Mouse (Mus musculus) spleen, postnatal 14 days (tissue): Measurements from ENCODE around the gene Pth2.

Experiments used
- DNase-seq, 2 experiments: peaks; one replicate each; pipeline ENCODE4 v3.0.0; 2021 to 2022; ENCODE audit warnings: low spot score in 2 of 2

Pth2 gene

GRCm38 (mm10) chr7:45153586-45153985 is 27.2 kb upstream of the Pth2 start:
- no peak for DNase-seq

- DNase-seq = peak; percentile 93 to 95
These were observed 26.5 kb upstream of the Pth2 start, which contains the start of the genes Pih1d1 and Aldh16a1 for GRCm38 (mm10) chr7:45154096-45154992. Gene Pih1d1 (plus strand): TSS chr7:45154303. Gene Aldh16a1 (minus strand): TSS chr7:45154584.

DNA sequence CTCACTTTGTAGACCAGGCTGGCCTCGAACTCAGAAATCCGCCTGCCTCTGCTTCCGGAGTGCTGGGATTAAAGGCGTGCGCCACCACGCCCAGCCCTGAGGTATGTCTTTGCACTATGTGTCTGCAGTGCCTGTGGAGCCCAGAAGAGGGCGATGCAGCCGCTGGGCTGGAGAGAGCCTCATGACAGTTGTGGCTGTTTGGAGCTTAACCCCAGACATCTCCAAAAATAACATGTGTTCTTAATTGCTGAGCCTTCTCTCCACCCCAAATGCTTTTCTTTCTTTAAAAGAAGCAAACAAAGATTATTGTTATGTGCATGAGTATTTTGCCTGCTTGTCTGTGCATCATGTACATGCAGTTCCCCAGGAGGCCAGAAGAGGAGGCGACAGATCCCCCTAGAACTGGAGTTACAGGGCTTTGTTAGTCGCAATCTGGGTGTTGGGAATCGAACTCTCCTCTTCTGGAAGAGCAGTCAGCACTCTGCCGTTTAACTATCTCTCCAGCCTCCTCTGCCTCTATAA is 25.7 kb upstream of the Pth2 start:
- peak in 1 of 2 experiments; percentile 52 for DNase-seq

GRCm38 (mm10) chr7:45155590-45155989 is 25.2 kb upstream of the Pth2 start:
- no peak for DNase-seq

DNA sequence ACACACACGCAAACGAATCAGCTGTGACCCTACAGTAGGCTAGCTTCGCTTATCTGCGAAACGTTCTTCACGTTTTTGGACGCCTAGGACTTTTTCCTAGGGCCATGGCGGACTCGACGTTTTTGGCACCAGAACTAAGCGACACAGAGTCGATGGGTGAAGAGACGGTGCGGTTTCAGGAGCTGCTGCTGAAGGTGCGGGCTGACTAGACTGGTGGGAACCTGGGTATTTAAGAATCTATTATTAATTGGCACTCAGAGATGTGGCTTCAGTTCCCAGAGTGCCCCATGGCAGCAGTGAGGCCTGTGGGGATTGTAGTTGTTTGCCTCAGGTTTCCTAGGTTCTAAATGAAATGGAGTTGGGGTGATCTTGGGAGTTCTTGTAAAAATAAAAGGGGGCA is 24.6 kb upstream of the Pth2 start:
- DNase-seq = no peak

DNA sequence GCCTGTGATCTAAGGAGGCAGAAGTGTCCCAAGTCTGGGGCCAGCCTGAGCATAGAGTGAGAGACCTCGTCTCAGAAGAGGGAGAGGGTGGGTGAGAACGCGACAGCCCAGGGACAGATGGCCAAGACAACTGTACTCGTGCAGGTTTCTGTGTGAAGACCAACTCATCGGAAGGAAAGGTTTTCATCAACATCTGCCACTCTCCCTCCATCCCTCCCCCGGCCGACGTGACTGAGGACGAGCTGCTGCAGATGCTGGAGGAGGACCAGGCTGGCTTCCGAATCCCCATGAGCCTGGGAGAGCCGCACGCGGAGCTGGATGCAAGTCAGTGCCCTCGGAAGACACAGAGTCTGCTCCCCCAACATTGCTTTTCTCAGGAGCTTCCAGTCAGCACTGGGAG is 23.3 kb upstream of the Pth2 start:
- no peak for DNase-seq

DNA sequence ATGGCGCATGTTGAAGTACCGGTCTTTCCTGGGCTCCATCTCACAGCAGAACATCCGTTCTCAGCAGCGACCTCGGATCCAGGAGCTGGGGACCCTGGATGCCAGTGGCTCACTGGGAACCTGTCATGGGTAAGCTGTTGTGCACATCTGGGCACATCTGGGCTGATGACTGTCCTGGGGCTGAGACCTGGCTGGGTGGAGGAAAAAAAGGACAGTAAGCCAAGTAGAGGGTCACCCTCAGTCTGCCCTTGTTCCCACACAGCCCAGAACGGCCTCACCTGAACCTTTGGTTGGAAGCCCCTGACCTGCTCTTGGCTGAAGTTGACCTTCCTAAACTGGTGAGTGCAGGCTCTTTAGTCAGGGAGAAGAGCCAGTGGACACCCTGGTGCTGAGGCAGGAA is 21.8 kb upstream of the Pth2 start:
- no peak for DNase-seq

DNA sequence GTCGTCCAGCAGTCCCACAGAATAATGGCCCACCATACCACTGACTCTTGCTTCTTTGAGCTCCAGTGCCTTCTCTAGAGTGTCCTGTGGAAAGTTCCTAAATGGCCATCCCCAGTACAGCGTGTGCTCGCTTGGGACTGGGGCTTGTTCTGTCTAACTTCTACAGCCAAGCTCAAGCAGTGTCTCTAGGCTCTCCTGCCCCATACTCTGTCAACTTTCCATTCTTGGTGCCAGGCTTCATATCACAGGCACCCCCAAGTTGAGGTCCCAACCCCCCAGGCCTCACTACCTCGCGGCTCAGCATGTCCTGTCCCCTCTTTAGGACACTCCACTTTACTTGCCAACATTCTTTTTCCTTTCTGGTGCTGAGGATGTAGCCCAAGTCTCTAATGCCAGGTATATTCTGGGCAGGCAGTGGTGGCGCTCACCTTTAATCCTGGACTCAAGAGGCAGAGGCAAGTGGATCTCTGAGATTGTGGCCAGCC is 20.4 kb upstream of the Pth2 start:
- no peak for DNase-seq

DNA sequence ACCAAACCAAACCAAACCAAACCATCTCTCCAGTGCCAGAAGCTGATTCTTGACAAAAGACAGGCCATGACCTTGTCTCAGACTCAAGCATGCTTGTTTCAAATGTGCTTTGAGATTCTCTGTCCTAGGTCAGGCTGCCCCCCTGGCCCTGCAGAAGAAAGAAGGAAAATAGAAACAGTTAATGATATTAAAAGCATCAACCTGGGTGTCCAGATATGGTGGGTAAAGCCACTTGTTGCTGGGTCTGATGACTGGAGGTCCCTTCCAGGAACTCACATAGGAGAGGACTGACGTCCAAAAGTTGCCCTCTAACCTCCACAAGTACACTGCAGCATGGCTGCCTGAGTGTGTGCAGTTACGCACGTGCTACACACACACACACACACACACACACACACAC is 19.9 kb upstream of the Pth2 start:
- DNase-seq = no peak

DNA sequence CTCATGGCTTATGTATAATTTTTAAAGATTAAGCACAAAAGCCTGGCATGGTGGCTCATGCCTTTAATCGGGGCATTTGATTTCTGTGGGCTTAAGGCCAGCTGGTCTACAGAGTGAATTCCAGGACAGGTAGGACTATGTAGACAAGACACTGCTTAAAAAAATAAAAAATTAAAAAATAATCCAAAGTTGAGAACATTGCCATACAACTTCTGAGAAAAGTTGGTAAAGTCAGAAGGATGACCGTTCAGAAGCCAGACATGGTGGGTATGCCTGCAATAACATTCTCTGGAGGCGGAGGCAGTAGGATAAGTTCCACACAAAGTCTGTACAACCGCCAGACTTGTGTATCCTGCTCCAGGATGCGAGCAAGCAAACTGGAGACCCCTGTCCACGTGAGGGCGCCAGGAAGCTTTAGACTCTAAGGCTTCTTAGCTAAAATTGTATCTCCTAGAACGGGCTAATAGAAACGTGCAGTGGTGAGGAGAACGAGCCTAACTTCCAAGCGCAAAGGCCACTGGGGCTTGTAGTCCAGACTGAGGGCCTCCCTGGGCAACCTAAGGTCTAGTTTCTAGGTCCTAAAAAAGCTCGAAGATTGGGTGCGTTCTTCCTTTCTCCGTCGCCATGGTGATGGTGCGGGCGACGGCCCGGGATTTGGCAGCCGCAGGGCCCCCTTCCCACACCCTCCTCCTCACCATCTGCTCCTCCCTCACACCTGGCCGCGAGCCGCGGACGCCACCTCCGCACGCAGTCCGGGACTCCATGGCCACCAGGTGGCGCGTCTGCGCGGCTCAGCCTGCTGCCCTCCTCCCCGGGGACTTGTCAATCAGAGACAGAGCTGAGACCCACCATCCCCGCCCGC is 19.0 kb upstream of the Pth2 start:
- peak; percentile 73 to 87 for DNase-seq

DNA sequence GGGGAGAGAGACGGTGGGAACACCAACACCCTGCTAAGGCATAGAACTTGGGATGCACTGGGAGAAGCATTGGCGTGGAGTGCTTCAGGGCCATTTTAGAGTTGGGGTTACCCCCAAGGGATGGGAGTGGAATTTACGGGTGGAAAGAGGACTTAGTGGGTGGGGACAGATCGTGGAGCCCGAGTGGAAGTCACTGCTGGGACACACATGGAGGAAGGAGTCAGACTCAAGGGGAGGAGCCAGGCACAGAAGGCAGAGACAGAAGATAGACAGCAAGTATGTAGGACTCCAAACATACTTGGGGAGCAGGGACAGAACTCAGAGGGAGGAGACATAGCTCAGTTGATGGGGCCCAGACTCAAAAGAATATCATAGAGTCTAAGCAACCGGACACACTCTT is 18.2 kb upstream of the Pth2 start:
- no peak for DNase-seq

GRCm38 (mm10) chr7:45162996-45163615 is 17.7 kb upstream of the Pth2 start:
- DNase-seq = no peak

- DNase-seq = no peak
These were observed 16.9 kb upstream of the Pth2 start, which contains the start of gene Slc17a7 for GRCm38 (mm10) chr7:45163735-45164490. Gene Slc17a7 (plus strand): TSS chr7:45163949.

GRCm38 (mm10) chr7:45164833-45165232 is 16.0 kb upstream of the Pth2 start:
- no peak for DNase-seq

DNA sequence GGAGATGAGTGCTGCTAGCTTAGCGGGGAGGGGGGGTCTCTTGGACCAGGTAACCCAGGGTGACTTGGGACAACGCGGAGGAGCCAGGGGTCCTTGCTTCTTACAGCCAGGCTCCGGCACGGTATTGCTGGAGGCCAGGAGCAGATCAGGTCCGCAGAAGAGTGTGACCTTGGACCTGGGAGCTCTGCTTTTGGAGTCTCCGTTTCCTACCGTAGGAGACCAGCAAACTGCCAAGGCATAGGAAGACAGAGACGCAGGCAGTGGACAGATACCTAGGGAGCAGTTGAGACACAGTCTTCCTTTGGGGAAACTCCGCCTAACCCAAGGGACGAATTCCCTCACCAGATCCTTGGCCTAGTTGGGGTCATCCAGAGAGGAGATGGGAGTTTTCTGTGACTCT is 15.1 kb upstream of the Pth2 start:
- no peak for DNase-seq

GRCm38 (mm10) chr7:45166950-45167401 is 13.8 kb upstream of the Pth2 start:
- DNase-seq = no peak

DNA sequence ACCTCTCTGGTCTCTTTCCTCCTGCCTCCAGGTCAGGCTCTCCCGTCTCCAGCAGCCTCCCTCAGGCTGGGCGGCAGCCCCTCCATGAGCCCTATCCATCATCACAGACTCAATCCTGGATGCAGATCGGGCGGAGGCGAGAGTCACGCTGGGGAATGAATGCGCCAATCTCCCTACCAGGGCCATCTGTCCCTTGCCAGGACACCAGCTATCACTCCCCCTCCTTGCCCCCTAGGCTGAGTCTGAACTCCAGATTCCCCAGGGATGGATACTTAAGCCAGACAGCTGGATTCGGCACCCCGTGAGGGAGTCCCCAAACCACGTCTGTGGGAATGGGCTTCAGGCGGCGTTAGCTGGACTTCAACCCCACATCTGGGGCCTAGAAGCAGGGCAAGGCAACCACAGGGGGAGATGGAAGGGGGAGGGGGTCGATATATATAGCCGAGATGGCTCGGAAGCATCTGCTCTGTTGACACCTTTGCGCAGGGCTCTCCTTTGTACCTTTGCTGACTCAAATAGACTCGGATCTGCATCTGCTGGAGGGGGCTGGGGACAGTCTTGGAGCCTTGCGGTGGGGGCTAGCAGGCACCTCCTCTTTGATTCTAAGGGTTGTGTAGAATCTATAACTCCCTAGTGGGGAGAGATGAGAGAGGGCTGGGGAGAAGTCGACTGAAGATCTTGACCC is 12.9 kb upstream of the Pth2 start:
- no peak for DNase-seq

- DNase-seq = no peak
These were observed 12.1 kb upstream of the Pth2 start for GRCm38 (mm10) chr7:45168656-45169055.

DNA sequence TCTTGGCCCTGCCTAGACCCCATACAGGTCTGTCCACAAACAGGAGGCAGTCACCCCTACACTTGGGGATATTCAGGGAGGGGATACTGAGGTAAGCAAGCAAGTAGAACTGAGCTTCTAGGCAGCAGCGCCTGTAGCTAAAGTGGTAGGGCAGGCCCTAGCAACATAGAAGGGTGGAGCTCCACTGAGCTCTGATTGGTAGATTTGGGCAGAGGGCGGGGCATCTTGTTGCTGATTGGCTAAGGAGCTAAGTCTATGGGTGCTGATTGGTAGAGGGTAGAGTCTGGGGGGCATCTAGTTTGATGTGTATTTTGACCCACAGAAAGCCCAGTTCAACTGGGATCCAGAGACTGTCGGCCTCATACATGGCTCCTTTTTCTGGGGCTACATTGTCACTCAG is 11.3 kb upstream of the Pth2 start:
- DNase-seq = no peak

- DNase-seq = peak in 1 of 2 experiments; percentile 36
These were observed 7.8 kb upstream of the Pth2 start for GRCm38 (mm10) chr7:45172974-45173373.
